Mouse (Mus musculus): ENCODE data around the gene Elk3.

The Elk3 gene

DNA sequence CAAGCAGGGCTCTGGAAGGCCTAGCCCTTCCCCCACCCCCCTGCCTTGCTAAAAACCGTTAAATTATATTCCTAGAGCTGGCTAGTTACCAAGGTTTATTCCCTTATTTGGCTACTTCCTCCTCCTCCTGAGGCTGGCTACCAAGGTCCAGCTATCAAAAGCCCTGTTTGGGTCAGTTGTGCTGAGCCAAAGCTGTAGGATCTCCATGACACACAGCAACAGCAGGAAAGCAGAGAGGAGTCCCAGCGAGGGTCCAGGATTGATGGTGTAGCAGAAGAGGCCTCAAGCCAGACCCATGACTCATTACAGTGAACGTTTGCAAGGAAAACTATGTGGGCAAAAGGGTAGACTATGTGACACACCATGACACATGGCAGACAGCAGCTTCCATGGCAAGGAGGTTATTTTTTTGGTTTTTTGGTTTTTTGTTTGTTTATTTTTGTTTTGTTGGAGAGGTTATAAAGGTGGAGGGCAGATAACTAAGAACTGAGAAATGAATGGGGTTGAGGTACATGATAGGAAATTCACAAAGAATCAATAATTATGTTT, 21.4 kb upstream of the Elk3 start:
- DNase-seq (ENCODE audit: low spot score in 2 of 2) = no peak

- no peak for DNase-seq (ENCODE audit: low spot score in 2 of 2)
Measured at GRCm38 (mm10) chr10:93331543-93331942, 20.6 kb upstream of the Elk3 start.

- no peak for DNase-seq (ENCODE audit: low spot score in 2 of 2)
Measured at GRCm38 (mm10) chr10:93328321-93328720, 17.4 kb upstream of the Elk3 start.

DNA sequence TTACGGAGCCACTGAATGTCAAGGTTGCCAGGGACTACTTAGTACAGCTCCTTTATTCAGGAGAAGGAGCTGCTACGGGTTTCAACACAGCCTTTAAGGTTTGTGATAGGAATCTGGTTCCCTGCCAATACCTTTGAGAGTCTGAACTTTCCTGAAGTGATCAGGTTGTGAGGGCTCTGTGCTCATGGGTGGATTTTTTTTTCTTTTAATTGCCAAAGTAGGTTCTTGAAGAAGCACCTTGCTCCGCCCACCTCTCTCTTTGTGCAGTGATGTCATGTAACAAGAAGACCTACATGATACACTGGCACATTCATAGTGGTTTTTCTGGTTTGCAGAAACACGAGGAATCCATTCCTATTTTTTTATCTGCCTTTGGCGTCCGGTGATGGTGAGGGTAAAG, 16.3 kb upstream of the Elk3 start:
- no peak for DNase-seq (ENCODE audit: low spot score in 2 of 2)

DNA sequence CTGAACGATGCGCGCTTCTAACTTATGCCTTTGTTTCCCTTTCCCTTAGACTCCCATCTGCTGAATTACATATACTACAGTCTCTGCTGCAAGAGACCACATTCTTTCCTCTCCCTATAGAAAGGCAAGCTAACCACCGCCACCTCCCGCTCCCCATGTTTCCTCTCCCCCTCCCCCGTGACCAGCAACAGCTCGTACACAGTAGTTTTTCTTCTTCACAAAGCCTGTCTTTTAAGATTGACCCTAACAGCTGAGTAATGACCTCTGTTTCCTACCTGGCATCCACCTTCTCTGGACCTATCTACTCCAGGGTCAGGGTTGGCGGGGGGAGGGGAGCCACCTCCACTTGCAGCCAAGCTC, 15.8 kb upstream of the Elk3 start:
- DNase-seq (ENCODE audit: low spot score in 2 of 2) = no peak

GRCm38 (mm10) chr10:93325804-93326740, 15.1 kb upstream of the Elk3 start:
- DNase-seq (ENCODE audit: low spot score in 2 of 2) = peak; percentile 58 to 63

DNA sequence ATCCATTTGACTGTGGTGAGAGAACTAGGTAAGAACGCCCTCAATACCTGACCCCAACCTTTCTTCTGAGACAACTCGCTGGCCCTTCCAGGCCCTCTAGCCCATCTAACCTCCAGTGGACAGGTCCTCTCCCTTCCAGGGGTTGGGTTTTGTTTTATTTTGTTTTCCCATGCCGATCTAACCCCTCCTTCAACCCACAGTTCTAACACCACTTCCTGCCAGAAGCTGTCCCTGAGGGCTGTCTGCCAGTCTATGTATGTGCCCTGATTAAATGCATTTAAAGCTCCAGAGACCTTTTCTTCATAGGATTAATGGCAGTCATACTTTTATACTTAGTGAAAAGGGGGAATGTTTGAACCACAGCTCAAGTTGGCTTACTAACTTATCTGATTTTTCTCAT, 14.4 kb upstream of the Elk3 start:
- no peak for DNase-seq (ENCODE audit: low spot score in 2 of 2)

GRCm38 (mm10) chr10:93324438-93324837, 13.5 kb upstream of the Elk3 start:
- no peak for DNase-seq (ENCODE audit: low spot score in 2 of 2)

DNA sequence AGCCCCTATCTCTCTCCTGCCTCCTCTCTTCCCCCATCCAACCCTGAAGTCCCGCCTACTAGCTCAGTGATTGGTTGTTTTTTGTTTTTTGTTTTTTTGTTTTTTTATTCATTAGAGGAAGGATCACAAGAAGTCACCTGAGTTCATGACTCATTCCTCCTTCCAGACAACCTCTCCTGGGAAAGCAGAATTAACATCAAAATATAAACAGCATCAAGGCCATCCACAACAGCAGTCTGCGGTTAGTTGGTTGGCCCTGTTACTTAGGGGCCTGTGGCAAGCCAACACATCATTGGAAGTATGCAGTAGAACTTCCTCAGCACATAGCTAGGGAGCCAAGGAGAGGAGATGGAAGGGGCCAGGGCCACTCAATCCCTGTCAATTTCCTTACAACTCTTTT, 12.7 kb upstream of the Elk3 start:
- no peak for DNase-seq (ENCODE audit: low spot score in 2 of 2)

DNA sequence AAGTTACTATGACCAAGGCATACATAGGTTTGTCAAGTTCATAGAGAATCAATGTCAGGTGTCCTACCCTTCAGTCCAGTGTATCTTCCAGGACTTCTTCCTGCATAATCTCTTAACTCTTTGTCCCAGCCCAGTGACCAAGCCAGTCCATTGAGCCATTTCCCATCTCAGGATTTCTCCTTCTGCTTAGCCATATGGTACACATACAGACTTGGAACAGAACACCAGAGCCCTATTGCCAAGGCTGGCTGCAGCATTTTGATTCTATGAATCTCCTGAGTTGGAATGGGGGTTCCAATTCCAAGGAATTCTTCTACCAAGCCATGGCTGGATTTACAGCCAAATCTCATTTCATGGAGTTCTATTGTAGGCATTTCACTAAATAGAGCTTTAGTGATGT, 10.8 kb upstream of the Elk3 start:
- DNase-seq (ENCODE audit: low spot score in 2 of 2) = no peak

DNA sequence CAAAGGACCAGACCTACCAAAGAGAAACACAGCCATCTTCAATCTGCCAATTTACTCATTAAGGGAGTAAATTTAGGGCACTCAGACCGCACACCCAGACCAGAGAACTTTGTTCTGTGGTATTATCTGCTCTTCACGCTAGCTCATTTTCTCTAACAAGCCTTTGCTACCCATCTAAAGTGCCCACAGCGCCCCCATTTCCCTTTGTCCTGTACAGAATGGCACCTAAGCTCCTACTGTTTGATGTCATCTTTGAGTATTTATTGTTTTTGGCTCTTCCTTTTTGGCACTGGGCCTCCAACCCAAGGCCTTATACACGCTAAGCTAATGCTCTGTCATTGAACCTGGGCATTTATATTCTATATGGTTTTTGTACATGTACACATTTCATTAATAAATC, 9.2 kb upstream of the Elk3 start:
- no peak for DNase-seq (ENCODE audit: low spot score in 2 of 2)

DNA sequence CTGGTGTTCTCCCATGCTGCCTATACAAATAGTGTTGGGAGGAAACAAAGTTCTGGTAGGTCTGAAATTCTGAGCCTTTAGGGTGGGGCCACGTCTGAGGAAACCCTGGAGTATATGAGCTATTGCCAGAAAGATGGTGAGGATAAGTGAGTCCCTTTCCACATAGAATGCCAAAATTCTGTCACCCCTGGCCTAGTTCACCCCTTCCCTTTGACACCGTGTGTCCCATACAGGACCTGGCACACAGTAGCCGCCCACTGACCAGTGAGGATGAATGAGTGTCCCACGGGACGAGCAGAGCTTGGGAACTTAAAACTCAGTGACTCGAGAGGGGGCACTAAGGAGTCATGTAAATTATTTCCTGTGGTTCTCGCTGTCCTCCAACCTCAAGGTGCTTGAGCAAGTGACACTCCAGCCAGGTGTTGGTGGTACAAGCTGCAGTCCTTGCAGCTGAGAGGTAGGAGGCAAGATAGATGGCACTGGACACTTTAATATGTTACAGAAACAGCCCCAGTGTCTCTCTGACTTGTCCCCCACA, 8.7 kb upstream of the Elk3 start:
- DNase-seq (ENCODE audit: low spot score in 2 of 2) = no peak

DNA sequence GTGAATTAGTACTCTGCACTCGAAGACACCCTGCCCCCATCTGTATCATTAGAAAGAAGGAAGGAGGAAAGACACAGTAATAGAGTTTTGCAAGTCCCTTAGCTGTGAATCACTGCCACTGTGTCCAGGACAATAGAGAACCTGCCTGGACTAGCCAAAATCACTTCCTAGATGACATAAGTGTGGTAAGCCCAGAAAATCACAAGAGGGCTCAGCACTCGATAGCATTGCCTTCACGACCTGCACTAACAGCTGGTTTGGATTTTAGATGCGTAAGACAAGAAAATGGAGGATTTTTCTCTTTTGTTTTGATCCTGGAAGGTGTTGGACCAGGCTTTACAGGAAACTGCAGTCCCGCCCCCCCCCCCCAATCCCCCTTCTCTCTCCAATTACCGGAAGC, 6.0 kb upstream of the Elk3 start:
- no peak for DNase-seq (ENCODE audit: low spot score in 2 of 2)

- no peak for DNase-seq (ENCODE audit: low spot score in 2 of 2)
Measured at GRCm38 (mm10) chr10:93311576-93311975, 641 bp upstream of the Elk3 start.

- peak in 1 of 2 experiments; percentile 49 for DNase-seq (ENCODE audit: low spot score in 2 of 2)
Measured at GRCm38 (mm10) chr10:93309934-93310621, 857 bp downstream of the Elk3 start.

- DNase-seq (ENCODE audit: low spot score in 2 of 2) = peak; percentile 63 to 66
Measured at GRCm38 (mm10) chr10:93309131-93309933, 1.6 kb downstream of the Elk3 start.

- no peak for DNase-seq (ENCODE audit: low spot score in 2 of 2)
Measured at GRCm38 (mm10) chr10:93306367-93306766, 4.6 kb downstream of the Elk3 start.

GRCm38 (mm10) chr10:93305946-93306345, 5.0 kb downstream of the Elk3 start:
- DNase-seq (ENCODE audit: low spot score in 2 of 2) = no peak

- DNase-seq (ENCODE audit: low spot score in 2 of 2) = peak in 1 of 2 experiments; percentile 65
Measured at GRCm38 (mm10) chr10:93303231-93303630, 7.7 kb downstream of the Elk3 start.

- peak in 1 of 2 experiments; percentile 81 for DNase-seq (ENCODE audit: low spot score in 2 of 2)
Measured at GRCm38 (mm10) chr10:93301831-93302230, 9.1 kb downstream of the Elk3 start.

DNA sequence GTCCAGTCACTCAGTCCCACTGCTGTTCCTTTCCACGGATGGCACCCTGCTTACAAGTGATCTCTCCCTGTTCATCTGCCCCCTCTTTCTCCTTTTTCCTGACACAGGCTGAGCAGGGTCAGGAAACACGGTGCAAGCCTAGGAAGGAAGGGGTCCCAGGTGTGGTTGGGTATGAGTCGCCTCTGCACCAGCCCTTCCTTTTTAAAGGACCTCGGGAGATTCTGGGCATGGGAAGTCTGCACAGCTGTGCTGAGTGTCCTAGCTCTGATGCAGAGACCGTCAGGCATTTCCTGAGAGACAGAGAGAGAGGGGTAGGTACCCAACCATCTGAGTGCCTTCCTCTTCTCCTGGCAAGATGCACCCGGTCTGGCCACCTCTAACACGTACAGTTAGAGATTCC, 12.7 kb downstream of the Elk3 start:
- DNase-seq (ENCODE audit: low spot score in 2 of 2) = no peak

DNA sequence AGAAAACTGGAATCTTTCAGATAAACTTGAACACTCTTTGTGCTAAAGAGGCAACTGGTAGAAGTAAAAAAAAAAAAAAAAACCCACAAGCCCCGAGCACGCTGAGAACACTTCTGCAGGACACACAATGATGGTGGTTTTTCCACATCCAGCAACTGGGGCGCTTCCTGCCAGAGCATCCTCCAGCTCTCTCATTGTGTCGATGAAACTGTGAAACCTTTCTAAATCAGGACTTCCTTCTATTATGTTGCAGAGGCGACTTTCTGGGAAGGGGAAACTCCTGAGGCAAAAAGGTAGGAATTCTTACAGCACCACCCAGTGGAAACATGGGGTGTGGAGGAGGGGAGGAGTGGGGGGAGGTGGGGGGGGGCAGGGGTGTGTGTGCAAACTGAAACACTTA, 13.2 kb downstream of the Elk3 start:
- DNase-seq (ENCODE audit: low spot score in 2 of 2) = peak; percentile 76 to 89

Data from heart, adult 9 months (tissue).